Mouse (Mus musculus): ENCODE data around the gene Ube2n. TPM values are rescaled to one million over a fixed set of nuclear protein-coding genes. Genes with fewer than 3 reads are reported as not detected.

Gene Ube2n
- polyA plus RNA-seq, 1 experiment from 2014 or later: 308 TPM

GRCm38 (mm10) chr10:95563851-95564845, 49.2 kb downstream of the Ube2n start, which contains the start of gene Nudt4:
TSS of gene Nudt4 (minus strand) at chr10:95564146.
- H3K4me1 ChIP-seq (replicated peaks): peaks cover 22% of the 10 kb centered on the region
- H3K9ac ChIP-seq: peak within 1 kb of the TSS; percentile 92

GRCm38 (mm10) chr10:95565156-95565854, 50.4 kb downstream of the Ube2n start:
- Histone ChIP-seq H3K4me2 (replicated peaks) (no peak overlapping the region; the same call in 1 of the 2 replicates), H3K4me3 (replicated peaks) (no peak overlapping the region), H3K4me1 (replicated peaks) (peaks cover 15% of the 10 kb centered on the region), H3K36me3 (no peaks in the 10 kb centered on the region), H3K27me3 (replicated peaks) (no peaks in the 10 kb centered on the region), H3K9ac (no peak overlapping the region), H3K9me3 (no peaks in the 10 kb centered on the region), H3K27ac (no peak overlapping the region)
- 28% methylated on average over 14 of the region's 14 CpGs for WGBS
- ATAC-seq: no peak

More at GRCm38 (mm10) chr10:95563851-95564845, 49.2 kb downstream of the Ube2n start, which contains the start of gene Nudt4:
- 1% methylated on average over 87 of the region's 97 CpGs for WGBS
- ATAC-seq: peak; percentile 94
- Histone ChIP-seq H3K4me2 (replicated peaks) (peak within 1 kb of the TSS; percentile 72), H3K9me3 (no peaks in the 10 kb centered on the region), H3K27ac (peak within 1 kb of the TSS; percentile 90), H3K27me3 (replicated peaks) (no peaks in the 10 kb centered on the region), H3K4me3 (replicated peaks) (peak within 1 kb of the TSS; percentile 80), H3K36me3 (no peaks in the 10 kb centered on the region)

- H3K9ac ChIP-seq: no peak overlapping the region
- no peak overlapping the region for H3K4me3 ChIP-seq (replicated peaks)
- no peaks in the 10 kb centered on the region for H3K27me3 ChIP-seq (replicated peaks)
- H3K9me3 ChIP-seq: no peaks in the 10 kb centered on the region
- no peaks in the 10 kb centered on the region for H3K36me3 ChIP-seq
- WGBS: 79% methylated on average over 3 of the region's 3 CpGs
- H3K4me2 ChIP-seq (replicated peaks): no peak overlapping the region
- ATAC-seq: no peak
- peaks cover 11% of the 10 kb centered on the region; the same call in 1 of the 2 replicates for H3K4me1 ChIP-seq (replicated peaks)
- H3K27ac ChIP-seq: no peak overlapping the region
Observed at GRCm38 (mm10) chr10:95566786-95567185, 51.8 kb downstream of the Ube2n start.

GRCm38 (mm10) chr10:95567550-95567949, 52.6 kb downstream of the Ube2n start:
- Histone ChIP-seq H3K27ac (no peak overlapping the region), H3K9ac (no peak overlapping the region), H3K4me2 (replicated peaks) (no peak overlapping the region), H3K36me3 (no peaks in the 10 kb centered on the region), H3K4me1 (replicated peaks) (peaks cover 6% of the 10 kb centered on the region; the same call in 1 of the 2 replicates), H3K27me3 (replicated peaks) (no peaks in the 10 kb centered on the region), H3K9me3 (no peaks in the 10 kb centered on the region), H3K4me3 (replicated peaks) (no peak overlapping the region)
- WGBS: 66% methylated on average over 5 of the region's 5 CpGs
- ATAC-seq: no peak

GRCm38 (mm10) chr10:95568016-95568415, 53.1 kb downstream of the Ube2n start:
- 71% methylated on average over 6 of the region's 6 CpGs for WGBS
- no peak for ATAC-seq
- Histone ChIP-seq H3K9ac (no peak overlapping the region), H3K9me3 (no peaks in the 10 kb centered on the region), H3K4me2 (replicated peaks) (no peak overlapping the region), H3K27ac (no peak overlapping the region), H3K36me3 (no peaks in the 10 kb centered on the region), H3K4me3 (replicated peaks) (no peak overlapping the region), H3K4me1 (replicated peaks) (peaks cover 6% of the 10 kb centered on the region; the same call in 1 of the 2 replicates), H3K27me3 (replicated peaks) (no peaks in the 10 kb centered on the region)

GRCm38 (mm10) chr10:95569441-95569840, 54.5 kb downstream of the Ube2n start:
- Histone ChIP-seq H3K36me3 (no peaks in the 10 kb centered on the region), H3K4me3 (replicated peaks) (no peak overlapping the region), H3K27me3 (replicated peaks) (no peaks in the 10 kb centered on the region), H3K4me1 (replicated peaks) (peaks cover 6% of the 10 kb centered on the region; the same call in 1 of the 2 replicates), H3K4me2 (replicated peaks) (no peak overlapping the region), H3K9me3 (no peaks in the 10 kb centered on the region), H3K27ac (no peak overlapping the region), H3K9ac (no peak overlapping the region)
- ATAC-seq: peak; percentile 63; the same call in 1 of the 2 replicates
- 51% methylated on average over 2 of the region's 2 CpGs for WGBS

- no peak overlapping the region for H3K4me3 ChIP-seq (replicated peaks)
- no peaks in the 10 kb centered on the region for H3K4me1 ChIP-seq (replicated peaks)
- ATAC-seq: no peak
- H3K36me3 ChIP-seq: no peaks in the 10 kb centered on the region
- no peaks in the 10 kb centered on the region for H3K27me3 ChIP-seq (replicated peaks)
- no peaks in the 10 kb centered on the region for H3K9me3 ChIP-seq
- WGBS: 70% methylated on average over 4 of the region's 4 CpGs
- H3K4me2 ChIP-seq (replicated peaks): no peak overlapping the region
- no peak overlapping the region for H3K9ac ChIP-seq
- H3K27ac ChIP-seq: no peak overlapping the region
Observed at GRCm38 (mm10) chr10:95574994-95575393, 60.0 kb downstream of the Ube2n start.

- Histone ChIP-seq H3K4me3 (replicated peaks) (no peak overlapping the region), H3K9ac (no peak overlapping the region), H3K27ac (no peak overlapping the region), H3K4me2 (replicated peaks) (no peak overlapping the region), H3K36me3 (no peaks in the 10 kb centered on the region), H3K4me1 (replicated peaks) (no peaks in the 10 kb centered on the region), H3K27me3 (replicated peaks) (no peaks in the 10 kb centered on the region), H3K9me3 (no peaks in the 10 kb centered on the region)
- 79% methylated on average over 10 of the region's 10 CpGs for WGBS
- no peak for ATAC-seq
Observed at GRCm38 (mm10) chr10:95575839-95576380, 61.0 kb downstream of the Ube2n start.

GRCm38 (mm10) chr10:95576876-95577566, 62.1 kb downstream of the Ube2n start:
- Histone ChIP-seq H3K9ac (no peak overlapping the region), H3K4me1 (replicated peaks) (no peaks in the 10 kb centered on the region), H3K27me3 (replicated peaks) (no peaks in the 10 kb centered on the region), H3K36me3 (no peaks in the 10 kb centered on the region), H3K9me3 (no peaks in the 10 kb centered on the region), H3K4me3 (replicated peaks) (no peak overlapping the region), H3K4me2 (replicated peaks) (no peak overlapping the region), H3K27ac (no peak overlapping the region)
- 62% methylated on average over 14 of the region's 14 CpGs for WGBS
- peak; percentile 15; the same call in 1 of the 2 replicates for ATAC-seq

GRCm38 (mm10) chr10:95577567-95577950, 62.6 kb downstream of the Ube2n start:
- 22% methylated on average over 4 of the region's 4 CpGs for WGBS
- 0 out of 2 replicates have a peak, but pooled peaks have one; percentile 39 for ATAC-seq
- no peak overlapping the region for H3K4me2 ChIP-seq (replicated peaks)
- no peaks in the 10 kb centered on the region for H3K36me3 ChIP-seq
- H3K9ac ChIP-seq: no peak overlapping the region
- H3K27ac ChIP-seq: no peak overlapping the region
- no peaks in the 10 kb centered on the region for H3K9me3 ChIP-seq
- no peak overlapping the region for H3K4me3 ChIP-seq (replicated peaks)
- H3K4me1 ChIP-seq (replicated peaks): no peaks in the 10 kb centered on the region
- no peaks in the 10 kb centered on the region for H3K27me3 ChIP-seq (replicated peaks)

- 92% methylated on average over 6 of the region's 6 CpGs for WGBS
Observed at GRCm38 (mm10) chr10:95585554-95585953, 70.6 kb downstream of the Ube2n start.

More at GRCm38 (mm10) chr10:95585554-95585953, 70.6 kb downstream of the Ube2n start:
- no peaks in the 10 kb centered on the region for H3K9me3 ChIP-seq
- ATAC-seq: no peak
- no peak overlapping the region for H3K4me2 ChIP-seq (replicated peaks)
- H3K4me1 ChIP-seq (replicated peaks): no peaks in the 10 kb centered on the region
- no peak overlapping the region for H3K9ac ChIP-seq
- H3K27ac ChIP-seq: no peak overlapping the region
- no peak overlapping the region for H3K4me3 ChIP-seq (replicated peaks)
- no peaks in the 10 kb centered on the region for H3K27me3 ChIP-seq (replicated peaks)
- no peaks in the 10 kb centered on the region for H3K36me3 ChIP-seq
